Mouse (Mus musculus) small intestine, adult 2 months (tissue): ENCODE results near the gene Exd1.
"Not testable (repeated sequence)": the region's sequence is repeated elsewhere in the genome, so short reads cannot be mapped to it uniquely, and the experiment has no call there.

ENCODE experiments used
- CTCF ChIP-seq: fragments of 200-500 bp; IDR thresholded peaks from 2 replicates; pipeline ENCODE4 v1.5.1; 2012; ENCODE audit warnings: low read depth, mild to moderate bottlenecking, control low read depth, inconsistent platforms, low read length, moderate library complexity, mixed read lengths; ENCODE audit not compliant: insufficient replicate concordance, insufficient read length; ENCODE audit errors: extremely low read depth
- POLR2A ChIP-seq: fragments of 200-500 bp; IDR thresholded peaks from 2 replicates; pipeline ENCODE4 v1.6.1; 2012; ENCODE audit warnings: low read depth, mild to moderate bottlenecking, control low read depth, inconsistent platforms, low read length, moderate library complexity

- not testable (repeated sequence) for TF ChIP-seq CTCF, POLR2A
Observed at GRCm38 (mm10) chr2:119508518-119508917, 38.9 kb downstream of the Exd1 start.
